Mouse (Mus musculus) cortical plate, adult 2 months (tissue): Measurements from ENCODE around the gene Ttc19.

Experiments
- CTCF ChIP-seq: fragments of 200-500 bp; IDR thresholded peaks from 2 replicates; pipeline ENCODE4 v1.5.1; 2011; ENCODE audit warnings: mild to moderate bottlenecking, control low read depth, low read length; ENCODE audit not compliant: insufficient read depth; ENCODE audit errors: extremely low read depth
- POLR2A ChIP-seq: fragments of 200-500 bp; IDR thresholded peaks from 2 replicates; pipeline ENCODE4 v1.6.1; 2011; ENCODE audit warnings: mild to moderate bottlenecking, low read length, control low read depth; ENCODE audit not compliant: insufficient read depth; ENCODE audit errors: extremely low read depth

GRCm38 (mm10) chr11:62331141-62331540 is 49.9 kb downstream of the Ttc19 start:
- TF ChIP-seq CTCF (no peak), POLR2A (no peak)
